ENCODE assay signal across 9 mouse cellular contexts in the genomic region with DNA sequence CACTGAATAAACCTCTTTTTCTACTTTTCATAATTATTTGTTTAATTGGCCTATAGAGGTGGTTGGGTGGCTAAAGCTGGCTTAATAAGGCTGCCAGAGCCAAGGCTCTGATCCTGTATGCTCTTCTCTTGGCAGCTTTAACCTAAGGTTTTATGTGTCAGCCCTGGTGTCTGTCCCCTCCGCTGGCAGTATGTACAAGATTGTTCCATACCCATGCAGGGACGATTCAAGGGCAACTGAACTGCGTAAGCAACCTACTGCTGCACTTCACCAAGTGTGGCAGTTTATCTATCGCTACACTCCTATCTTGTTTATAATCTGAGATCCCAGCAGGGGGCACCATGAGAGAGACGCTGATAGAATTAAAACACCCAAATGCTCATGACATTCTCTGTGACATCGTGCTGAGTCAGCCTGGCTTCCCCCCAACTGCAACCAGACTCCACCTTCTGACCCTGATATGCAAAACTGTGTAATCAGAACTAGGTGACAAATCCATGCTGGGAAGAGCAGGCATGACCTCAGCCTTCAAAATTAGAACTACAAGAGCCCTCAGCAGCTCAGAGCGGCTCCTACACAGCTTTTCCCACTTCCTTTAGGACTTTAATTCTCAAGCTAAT. TPM values are rescaled to one million over a fixed set of nuclear protein-coding genes. Genes with fewer than 3 reads are reported as not detected.
DNase-seq lines count a peak whose midpoint lies in the region; ATAC-seq lines count a peak whose summit lies in the region.
"Had no signal": no experiment of that assay in that cellular context is flagged by ENCODE, and none has a peak within 500 bp of the region (broad histone marks: within the 10 kb centered on the region; RNA-seq: fewer than 3 reads in every experiment).

No protein-coding gene starts in this region.

- H3K27ac ChIP-seq in kidney, embryonic 15.5 days, result no peak overlapping the region
- peak overlapping the region; percentile 54 to 83 for H3K27ac ChIP-seq in heart, embryonic 14.5 days (replicated peaks in 1 of 2; ENCODE audit: control insufficient read depth in 1 of 2, insufficient read depth in 1 of 2, low read depth in 2 of 2, low read length in 2 of 2)
- H3K27ac ChIP-seq: stomach, embryonic 15.5 days had no signal

- 68% methylated on average over 7 of the region's 7 CpGs for WGBS in kidney, embryonic 15.5 days
- 11% methylated on average over 7 of the region's 7 CpGs for WGBS in heart, embryonic 14.5 days

- H3K27me3 ChIP-seq in kidney, embryonic 15.5 days, result no peaks in the 10 kb centered on the region
- H3K27me3 ChIP-seq in heart, embryonic 14.5 days (ENCODE audit: control insufficient read depth, insufficient read depth, low read length), result no peaks in the 10 kb centered on the region
- H3K27me3 ChIP-seq: stomach, embryonic 15.5 days had no signal

- H3K9ac ChIP-seq in kidney, embryonic 15.5 days, result no peak overlapping the region
- H3K9ac ChIP-seq in heart, embryonic 14.5 days (ENCODE audit: low read length), result peak overlapping the region; percentile 41; the same call in 1 of the 2 replicates
- H3K9ac ChIP-seq: stomach, embryonic 15.5 days had no signal

- ATAC-seq in kidney, embryonic 15.5 days (replicated peaks; ENCODE audit: low FRiP score), result no peak
- peak; percentile 70; the same call in 1 of the 2 replicates for ATAC-seq in heart, embryonic 14.5 days (ENCODE audit: insufficient number of reproducible peaks, insufficient read depth, low FRiP score, low read depth)
- ATAC-seq in inflammation-experienced regulatory T-cells, adult 6 months, result no peak

- H3K4me2 ChIP-seq in kidney, embryonic 15.5 days, result no peak overlapping the region
- H3K4me2 ChIP-seq in heart, embryonic 14.5 days (ENCODE audit: low read length), result peak overlapping the region; percentile 44
- H3K4me2 ChIP-seq: stomach, embryonic 15.5 days had no signal

- H3K4me3 ChIP-seq in kidney, embryonic 15.5 days (replicated peaks), result no peak overlapping the region
- H3K4me3 ChIP-seq in heart, embryonic 14.5 days (ENCODE audit: control insufficient read depth in 1 of 2, insufficient read depth in 1 of 2, low read depth in 1 of 2, low read length in 2 of 2), result peak overlapping the region; percentile 1 to 15; a peak in 1 of 4 replicates
- H3K4me3 ChIP-seq: stomach, embryonic 15.5 days had no signal

- no peaks in the 10 kb centered on the region for H3K9me3 ChIP-seq in kidney, embryonic 15.5 days (replicated peaks)
- H3K9me3 ChIP-seq in heart, embryonic 14.5 days (ENCODE audit: control insufficient read depth, low read length), result no peaks in the 10 kb centered on the region
- H3K9me3 ChIP-seq: stomach, embryonic 15.5 days had no signal

- peaks cover 17% of the 10 kb centered on the region for H3K4me1 ChIP-seq in kidney, embryonic 15.5 days
- peaks cover 13 to 33% of the 10 kb centered on the region in 2 experiments for H3K4me1 ChIP-seq in heart, embryonic 14.5 days (ENCODE audit: control insufficient read depth in 2 of 2, insufficient read depth in 2 of 2, low read length in 2 of 2)

- H3K36me3 ChIP-seq in kidney, embryonic 15.5 days, result 0 out of 2 replicates have a peak, but pooled peaks cover 2% of the 10 kb centered on the region
- no peaks in the 10 kb centered on the region for H3K36me3 ChIP-seq in heart, embryonic 14.5 days (ENCODE audit: control insufficient read depth, insufficient read depth, low read length)
- H3K36me3 ChIP-seq: stomach, embryonic 15.5 days had no signal

- DNase-seq in kidney, adult 11 months, result peak; percentile 63
- peak; percentile 18 for DNase-seq in MN1 (ENCODE audit: low spot score)
- peak; percentile 33 for DNase-seq in cerebellum, adult 9-10 months
- DNase-seq in layer of hippocampus, postnatal 36 days, result peak; percentile 8 to 12
- DNase-seq in retina, embryonic 14.5 days (ENCODE audit: low spot score), result peak; percentile 50

RNA-seq across cellular contexts. Expression of gene Igf2bp2, which starts 55.1 kb away (rescaled TPM):
- 97.9 and 103 TPM in 2 replicates for polyA plus RNA-seq in kidney, embryonic 15.5 days (2015; fragmentation: Nextera tagmentation; extraction: Ambion mirVana)
- polyA plus RNA-seq in heart, embryonic 14.5 days (2014; fragmentation: Nextera tagmentation; extraction: Ambion mirVana), result 45.1 and 47.6 TPM in 2 replicates
- total RNA-seq in layer of hippocampus, postnatal 36 days (2021), result under 1 TPM; 0.37 to 0.46 TPM
- under 1 TPM; 0.47 to 0.88 (median 0.54) TPM for polyA plus RNA-seq in inflammation-experienced regulatory T-cells, adult 6 months (2017; shearing (Covaris generic))

Comparison
In these comparisons a context has a peak if more than half of its experiments do, and no peak if none do; other contexts are left out.
1. DNase-seq: peak in every context shown above with its lines; median percentile 63 in kidney, adult 11 months; 50 in retina, embryonic 14.5 days; 33 in cerebellum, adult 9-10 months; 18 in MN1; 10 in layer of hippocampus, postnatal 36 days.
2. RNA of gene Igf2bp2, which starts 55.1 kb away (polyA plus RNA-seq): 97.9 to 103 TPM in kidney, embryonic 15.5 days and 45.1 to 47.6 TPM in heart, embryonic 14.5 days; 0.47 to 0.88 TPM in inflammation-experienced regulatory T-cells, adult 6 months; every median in the first group is over 10 times any median in the second.